Mouse (Mus musculus): ENCODE results near the gene Lrrc8a. TPM values are rescaled to one million over a fixed set of nuclear protein-coding genes. Genes with fewer than 3 reads are reported as not detected.

Gene Lrrc8a
- 50.7 and 54.8 TPM in 2 replicates for polyA plus RNA-seq (2015; fragmentation: Nextera tagmentation; extraction: Ambion mirVana)

DNA sequence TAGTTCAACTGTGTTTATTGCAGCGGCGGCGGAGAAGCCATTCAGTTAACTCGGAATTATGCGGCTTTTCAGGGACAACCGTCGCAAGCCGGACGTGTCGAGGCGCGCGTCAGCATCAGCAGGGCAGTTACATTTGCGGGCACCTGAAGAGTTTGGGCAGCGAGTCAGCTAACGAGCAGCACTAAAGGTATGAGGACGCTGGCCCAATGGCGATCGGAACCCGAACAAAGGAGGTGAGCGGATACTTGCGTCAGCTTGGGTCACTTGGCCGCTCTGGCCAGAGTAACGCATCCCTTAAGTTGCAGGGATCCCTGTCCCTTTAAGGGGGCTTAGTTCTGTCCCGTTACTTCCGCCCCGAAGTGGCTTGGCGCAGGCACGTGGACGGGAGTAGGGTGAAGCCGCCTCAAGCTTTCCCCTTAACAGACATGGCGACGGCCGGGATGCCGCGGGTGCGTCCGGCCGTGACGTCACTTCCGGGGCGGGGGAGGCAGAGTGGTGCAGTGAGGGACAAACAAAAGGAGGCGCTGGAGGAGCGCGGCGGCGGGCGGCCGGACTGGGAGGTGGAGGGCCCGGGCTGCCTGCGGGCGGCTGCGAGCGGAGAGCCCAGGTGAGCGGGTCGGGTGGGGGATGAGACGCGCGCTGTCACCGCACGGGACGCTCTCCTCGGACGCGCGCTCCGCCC, at the start of gene Lrrc8a:
TSS of gene Lrrc8a (plus strand) at position 517 of the 682 bp plus-strand sequence.
- peak within 1 kb of the TSS; percentile 81 for H3K4me2 ChIP-seq
- ATAC-seq (ENCODE audit: low read depth) = peak; percentile 99
- H3K9me3 ChIP-seq = no peaks in the 10 kb centered on the region
- H3K4me1 ChIP-seq (replicated peaks) = peaks cover 48% of the 10 kb centered on the region
- no peaks in the 10 kb centered on the region for H3K27me3 ChIP-seq
- peak within 1 kb of the TSS; percentile 92 for H3K4me3 ChIP-seq
- WGBS = under 1% methylated on average over 65 of the region's 67 CpGs
- H3K27ac ChIP-seq (replicated peaks) = peak within 1 kb of the TSS; percentile 95
- peak within 1 kb of the TSS; percentile 94 for H3K9ac ChIP-seq
- H3K36me3 ChIP-seq = peaks cover 20% of the 10 kb centered on the region

DNA sequence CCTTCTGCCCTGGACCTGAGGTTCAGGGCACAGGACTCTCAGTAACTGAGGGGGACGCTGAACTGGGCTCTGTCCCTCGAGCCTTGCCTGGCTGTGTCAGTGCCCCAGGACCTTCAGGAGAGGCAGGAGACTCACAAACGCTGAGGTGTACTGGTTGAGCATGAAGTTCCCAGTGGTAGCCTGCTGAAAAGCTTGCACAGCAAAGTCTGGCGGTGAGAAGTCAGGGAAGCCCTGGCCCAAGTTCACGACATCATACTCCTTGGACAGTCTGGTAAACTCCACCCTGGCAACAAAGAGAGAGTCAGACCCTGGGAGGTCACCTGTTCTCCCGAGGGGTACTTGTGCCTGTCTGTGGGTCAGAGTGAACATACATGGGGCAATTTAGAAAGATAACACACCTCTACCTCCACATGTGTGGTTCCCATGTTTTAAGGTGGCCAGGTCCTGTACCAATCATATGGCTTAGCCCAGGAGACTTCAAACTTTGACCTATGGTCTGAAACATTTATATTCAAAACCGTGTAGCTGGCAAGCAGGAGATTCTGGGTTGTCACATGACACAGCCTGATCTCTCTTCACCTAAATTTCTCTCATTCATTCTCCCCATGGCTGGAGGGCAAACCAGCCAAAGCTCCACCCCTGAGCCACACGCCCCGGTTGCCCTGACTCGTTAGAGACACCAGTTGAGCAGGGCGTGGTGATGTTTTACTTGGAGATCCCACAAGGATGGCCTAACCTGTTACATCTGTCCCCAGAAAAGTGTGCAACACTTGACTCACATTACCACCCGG, 45.5 kb upstream of the Lrrc8a start:
- peaks cover 11% of the 10 kb centered on the region for H3K36me3 ChIP-seq
- ATAC-seq (ENCODE audit: low read depth) = no peak
- no peaks in the 10 kb centered on the region for H3K27me3 ChIP-seq
- H3K9ac ChIP-seq = no peak overlapping the region
- 89% methylated on average over 12 of the region's 12 CpGs for WGBS
- no peaks in the 10 kb centered on the region for H3K4me1 ChIP-seq (replicated peaks)
- H3K4me2 ChIP-seq = no peak overlapping the region
- no peak overlapping the region for H3K27ac ChIP-seq (replicated peaks)
- H3K9me3 ChIP-seq = no peaks in the 10 kb centered on the region
- H3K4me3 ChIP-seq = no peak overlapping the region

DNA sequence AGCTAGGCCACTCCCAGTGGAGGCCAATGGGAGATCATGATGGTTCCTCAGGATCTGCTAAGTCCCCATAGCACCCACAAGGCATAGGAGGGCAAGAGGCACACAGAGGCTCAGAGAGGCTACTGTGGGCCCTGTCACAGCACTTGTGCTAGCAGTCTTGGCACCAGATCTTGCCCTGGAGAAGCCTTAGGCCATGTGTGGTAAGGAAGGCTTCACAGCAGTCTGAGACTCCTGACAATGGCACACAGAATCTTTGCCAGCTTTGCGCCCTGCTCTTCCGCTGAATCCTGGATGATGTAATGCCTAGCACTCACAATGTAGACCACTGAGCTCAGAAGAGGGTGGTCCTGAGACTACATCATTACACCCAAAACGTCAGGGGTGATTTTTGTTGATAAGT, 42.9 kb upstream of the Lrrc8a start:
- Histone ChIP-seq H3K4me3 (no peak overlapping the region), H3K4me2 (no peak overlapping the region), H3K36me3 (peaks cover 5% of the 10 kb centered on the region; the same call in 1 of the 2 replicates), H3K9me3 (no peaks in the 10 kb centered on the region), H3K27ac (replicated peaks) (no peak overlapping the region), H3K27me3 (no peaks in the 10 kb centered on the region), H3K4me1 (replicated peaks) (no peaks in the 10 kb centered on the region), H3K9ac (no peak overlapping the region)
- ATAC-seq (ENCODE audit: low read depth) = no peak
- 78% methylated on average over 3 of the region's 3 CpGs for WGBS

DNA sequence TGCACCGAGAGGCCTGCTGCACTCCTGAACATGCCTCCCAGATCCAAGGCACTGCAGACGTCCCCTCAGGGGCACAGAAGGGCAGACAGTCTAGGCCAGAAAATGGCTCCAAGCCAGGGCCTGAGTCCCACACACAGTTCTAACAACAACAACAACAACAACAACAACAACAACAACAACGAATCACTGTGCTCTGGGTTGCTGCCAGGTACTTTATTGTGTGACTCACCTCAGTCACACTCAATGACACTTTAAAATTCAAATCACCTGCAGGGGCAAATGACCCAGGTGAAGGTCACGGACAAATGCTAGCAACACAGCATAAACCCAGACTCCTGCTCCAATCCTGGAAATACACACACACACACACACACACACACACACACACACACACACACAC, 39.5 kb upstream of the Lrrc8a start:
- Histone ChIP-seq H3K9me3 (no peaks in the 10 kb centered on the region), H3K4me3 (no peak overlapping the region), H3K4me1 (replicated peaks) (no peaks in the 10 kb centered on the region), H3K4me2 (no peak overlapping the region), H3K27ac (replicated peaks) (no peak overlapping the region), H3K9ac (no peak overlapping the region), H3K36me3 (no peaks in the 10 kb centered on the region), H3K27me3 (no peaks in the 10 kb centered on the region)
- ATAC-seq (ENCODE audit: low read depth) = no peak
- 74% methylated on average over 4 of the region's 4 CpGs for WGBS

DNA sequence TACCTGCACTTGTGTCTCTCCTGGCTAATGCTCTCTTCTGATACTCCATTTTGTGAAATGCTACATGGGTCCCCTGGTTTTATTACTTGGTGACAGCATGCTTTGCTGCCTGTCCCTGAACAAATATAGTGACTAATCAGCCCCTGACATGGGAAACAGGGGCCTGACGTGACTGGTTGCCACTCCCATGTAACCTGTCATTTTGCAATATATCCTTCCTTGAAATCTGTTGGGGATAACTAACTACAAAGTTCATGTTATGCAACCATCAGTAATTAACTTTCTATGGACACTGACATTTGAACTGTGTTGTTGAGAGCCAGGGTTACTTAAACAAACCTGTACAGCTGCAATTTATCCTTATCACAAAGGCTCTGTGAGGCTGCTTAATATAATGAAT, 37.5 kb upstream of the Lrrc8a start:
- Histone ChIP-seq H3K9ac (no peak overlapping the region), H3K4me1 (replicated peaks) (peaks cover 12% of the 10 kb centered on the region), H3K27ac (replicated peaks) (no peak overlapping the region), H3K36me3 (no peaks in the 10 kb centered on the region), H3K4me3 (no peak overlapping the region), H3K4me2 (no peak overlapping the region), H3K9me3 (no peaks in the 10 kb centered on the region), H3K27me3 (no peaks in the 10 kb centered on the region)
- ATAC-seq (ENCODE audit: low read depth) = no peak
- WGBS = 84% methylated on average over 1 of the region's 1 CpGs

DNA sequence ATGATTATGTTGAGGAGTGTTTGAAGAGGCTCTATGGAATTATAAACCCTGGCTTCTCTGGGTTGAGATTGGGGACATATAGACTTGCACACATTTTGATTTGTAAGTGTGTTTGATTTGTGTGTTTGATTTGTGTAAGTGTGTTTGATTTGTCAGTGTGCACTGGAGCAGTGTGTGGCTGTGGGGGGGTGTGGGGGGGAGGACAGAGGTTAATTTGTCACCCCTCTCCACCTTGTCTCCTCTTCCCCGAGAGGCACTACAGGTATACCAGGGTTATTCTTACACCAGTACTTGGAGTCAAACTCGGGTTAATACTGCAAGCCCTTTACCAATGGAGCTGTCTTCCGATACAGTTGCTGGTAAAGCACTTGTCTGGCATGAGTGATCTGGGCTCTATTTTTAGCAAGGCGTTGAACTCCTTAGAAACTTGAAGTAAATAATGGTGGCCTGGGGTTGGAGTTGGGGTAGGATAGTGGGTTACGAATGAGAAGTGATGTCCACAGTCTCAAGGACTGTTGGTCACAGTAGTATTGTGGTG, 37.1 kb upstream of the Lrrc8a start:
- ATAC-seq (ENCODE audit: low read depth) = no peak
- 82% methylated on average over 5 of the region's 5 CpGs for WGBS

DNA sequence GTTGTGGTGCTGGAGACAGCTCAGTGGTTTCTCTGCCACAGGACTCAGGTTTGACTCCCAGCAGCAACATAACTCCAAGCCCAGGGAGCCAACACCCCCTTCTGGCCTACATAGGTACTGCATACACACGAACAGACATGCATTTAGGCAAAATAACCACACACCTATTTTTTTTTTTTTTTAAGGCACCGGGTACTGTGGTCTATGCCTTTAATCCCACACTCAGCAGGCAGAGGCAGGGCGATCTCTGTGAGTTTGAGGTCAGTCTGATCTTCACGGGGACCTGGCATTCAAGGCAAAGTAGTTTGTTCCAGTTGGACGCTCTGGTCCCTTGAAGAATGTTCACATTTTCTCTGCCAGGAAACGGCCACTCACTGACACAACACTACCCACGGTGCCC, 34.1 kb upstream of the Lrrc8a start:
- no peaks in the 10 kb centered on the region for H3K9me3 ChIP-seq
- H3K4me1 ChIP-seq (replicated peaks) = peaks cover 22% of the 10 kb centered on the region
- ATAC-seq (ENCODE audit: low read depth) = no peak
- no peak overlapping the region for H3K27ac ChIP-seq (replicated peaks)
- no peak overlapping the region for H3K4me3 ChIP-seq
- H3K4me2 ChIP-seq = no peak overlapping the region
- H3K27me3 ChIP-seq = no peaks in the 10 kb centered on the region
- H3K9ac ChIP-seq = no peak overlapping the region
- WGBS = 83% methylated on average over 7 of the region's 7 CpGs
- H3K36me3 ChIP-seq = no peaks in the 10 kb centered on the region

More for the DNA sequence above, 37.1 kb upstream of the Lrrc8a start:
- H3K9me3 ChIP-seq = no peaks in the 10 kb centered on the region
- H3K27me3 ChIP-seq = no peaks in the 10 kb centered on the region
- no peak overlapping the region for H3K9ac ChIP-seq
- no peak overlapping the region for H3K4me3 ChIP-seq
- no peak overlapping the region for H3K4me2 ChIP-seq
- H3K4me1 ChIP-seq (replicated peaks) = peaks cover 12% of the 10 kb centered on the region
- no peak overlapping the region for H3K27ac ChIP-seq (replicated peaks)
- no peaks in the 10 kb centered on the region for H3K36me3 ChIP-seq

DNA sequence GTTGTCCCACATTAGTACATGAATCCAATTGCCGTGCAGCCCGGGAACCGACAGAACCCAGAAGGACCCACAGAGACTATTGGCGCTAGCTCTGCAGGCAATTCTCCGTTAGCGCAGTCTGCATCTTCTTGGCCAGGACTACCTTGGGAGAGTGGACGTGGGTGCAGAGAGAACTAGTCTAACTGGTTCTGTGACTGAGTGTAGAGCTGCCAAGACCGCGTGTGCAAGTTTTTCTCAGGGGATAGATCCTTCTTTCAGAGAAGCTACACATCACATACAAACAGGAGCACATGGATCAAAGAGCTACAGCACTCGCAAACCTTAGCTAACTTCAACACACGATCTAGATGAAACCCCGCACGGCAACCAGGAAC, 32.3 kb upstream of the Lrrc8a start:
- Histone ChIP-seq H3K9me3 (no peaks in the 10 kb centered on the region), H3K4me3 (peak overlapping the region; percentile 64), H3K36me3 (no peaks in the 10 kb centered on the region), H3K4me2 (peak overlapping the region; percentile 84), H3K27ac (replicated peaks) (peak overlapping the region; percentile 85), H3K4me1 (replicated peaks) (peaks cover 22% of the 10 kb centered on the region), H3K9ac (peak overlapping the region; percentile 76), H3K27me3 (no peaks in the 10 kb centered on the region)
- peak; percentile 55 for ATAC-seq (ENCODE audit: low read depth)
- WGBS = 2% methylated on average over 13 of the region's 13 CpGs

DNA sequence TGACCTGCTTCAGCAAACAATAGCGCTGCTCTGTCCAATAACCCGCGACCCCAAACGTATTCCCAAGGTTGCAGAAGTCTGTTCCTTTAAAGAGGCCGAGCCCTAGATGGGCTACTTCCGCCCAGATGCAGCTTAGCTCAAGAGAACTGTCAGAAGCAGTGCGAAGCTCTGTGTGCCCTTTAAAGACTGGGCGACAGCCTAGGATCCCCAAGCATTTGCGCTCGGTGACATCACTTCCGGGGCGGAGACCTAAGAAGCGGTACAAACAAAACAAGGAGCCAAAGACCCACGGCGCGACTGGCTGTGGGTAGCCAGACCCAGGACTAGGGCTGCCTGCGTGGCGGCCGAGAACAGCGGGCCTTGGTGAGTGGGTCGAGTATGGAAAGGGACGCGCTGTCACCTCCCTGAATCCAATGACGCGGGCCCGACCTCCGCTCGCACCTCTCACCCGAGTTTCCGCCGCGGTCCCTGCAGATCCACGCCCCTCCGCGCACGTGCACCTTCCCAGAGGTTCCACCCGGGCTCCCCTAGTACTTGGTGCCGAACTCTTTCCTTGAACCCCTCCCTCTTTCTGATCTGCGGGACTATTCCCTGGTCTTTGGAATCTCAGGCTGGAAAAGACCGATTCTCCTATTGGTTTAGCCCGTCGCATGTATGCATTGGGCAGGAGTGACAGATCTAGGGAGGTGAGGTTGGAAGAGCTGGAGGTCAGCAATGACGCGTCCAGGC, 31.7 kb upstream of the Lrrc8a start, which contains the start of gene Kyat1:
TSS of gene Kyat1 (minus strand) at position 219 of the 729 bp plus-strand sequence.
- WGBS = under 1% methylated on average over 44 of the region's 44 CpGs
- peaks cover 22% of the 10 kb centered on the region for H3K4me1 ChIP-seq (replicated peaks)
- peak; percentile 99 for ATAC-seq (ENCODE audit: low read depth)
- H3K9ac ChIP-seq = peak within 1 kb of the TSS; percentile 76
- H3K27ac ChIP-seq (replicated peaks) = peak within 1 kb of the TSS; percentile 85
- H3K4me3 ChIP-seq = peak within 1 kb of the TSS; percentile 64
- H3K9me3 ChIP-seq = no peaks in the 10 kb centered on the region
- H3K27me3 ChIP-seq = no peaks in the 10 kb centered on the region
- H3K36me3 ChIP-seq = no peaks in the 10 kb centered on the region
- H3K4me2 ChIP-seq = peak within 1 kb of the TSS; percentile 84

DNA sequence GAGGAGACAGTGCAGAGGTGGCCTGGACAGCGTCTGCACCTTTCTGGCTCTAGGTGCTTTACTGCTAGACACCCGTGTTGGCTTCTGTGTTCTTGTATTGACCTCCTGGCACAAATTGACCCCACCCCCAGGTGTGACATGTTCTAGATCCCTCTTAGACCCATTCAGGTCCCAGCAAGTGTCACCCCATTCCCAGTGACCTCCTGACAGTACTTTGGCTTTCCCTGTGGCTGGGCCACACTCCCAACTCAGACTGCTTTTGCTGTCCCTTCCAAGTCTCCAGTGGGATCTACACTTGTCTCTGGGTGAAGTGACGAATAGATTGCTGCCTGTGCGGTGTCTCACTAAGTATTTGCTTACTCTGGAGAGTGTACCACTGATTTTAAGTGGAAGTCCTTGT, 30.1 kb upstream of the Lrrc8a start:
- H3K27ac ChIP-seq (replicated peaks) = no peak overlapping the region
- H3K36me3 ChIP-seq = no peaks in the 10 kb centered on the region
- no peak overlapping the region for H3K9ac ChIP-seq
- no peak overlapping the region for H3K4me2 ChIP-seq
- 77% methylated on average over 4 of the region's 4 CpGs for WGBS
- H3K4me3 ChIP-seq = no peak overlapping the region
- H3K4me1 ChIP-seq (replicated peaks) = peaks cover 22% of the 10 kb centered on the region
- no peaks in the 10 kb centered on the region for H3K27me3 ChIP-seq
- no peaks in the 10 kb centered on the region for H3K9me3 ChIP-seq
- ATAC-seq (ENCODE audit: low read depth) = no peak

DNA sequence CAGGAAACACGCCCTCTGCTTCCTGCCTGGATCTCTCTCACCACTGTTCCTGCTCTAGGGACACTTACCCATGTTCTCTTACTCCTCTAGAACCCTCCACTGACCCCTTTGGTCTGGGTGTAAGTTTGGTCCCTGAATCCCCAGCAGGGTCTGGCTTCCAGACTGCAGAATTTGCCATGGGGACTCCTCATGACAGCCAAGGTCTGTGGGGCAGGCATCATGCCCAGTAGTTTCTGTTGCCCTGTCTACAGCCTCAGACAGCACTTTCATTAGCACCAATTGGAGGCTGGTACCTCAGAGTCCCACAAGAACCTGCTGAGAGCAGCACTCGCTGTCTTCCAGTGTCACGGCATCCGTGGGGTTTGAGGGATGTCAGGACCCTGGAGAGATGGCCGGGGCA, 29.6 kb upstream of the Lrrc8a start:
- H3K4me2 ChIP-seq = no peak overlapping the region
- peaks cover 22% of the 10 kb centered on the region for H3K4me1 ChIP-seq (replicated peaks)
- WGBS = 74% methylated on average over 5 of the region's 5 CpGs
- no peak overlapping the region for H3K9ac ChIP-seq
- no peak overlapping the region for H3K4me3 ChIP-seq
- no peak overlapping the region for H3K27ac ChIP-seq (replicated peaks)
- no peaks in the 10 kb centered on the region for H3K36me3 ChIP-seq
- no peaks in the 10 kb centered on the region for H3K9me3 ChIP-seq
- H3K27me3 ChIP-seq = no peaks in the 10 kb centered on the region
- ATAC-seq (ENCODE audit: low read depth) = no peak

Measured in neural tube, embryonic 13.5 days (tissue).